Mouse (Mus musculus) kidney, adult 18-20 months (tissue): ENCODE results near the gene Tnfrsf8.
"Not testable (repeated sequence)": the region's sequence is repeated elsewhere in the genome, so short reads cannot be mapped to it uniquely, and the experiment has no call there.

Experiments used
- DNase-seq: peaks from one replicate; pipeline ENCODE4 v3.0.0; 2021

Tnfrsf8 gene

DNA sequence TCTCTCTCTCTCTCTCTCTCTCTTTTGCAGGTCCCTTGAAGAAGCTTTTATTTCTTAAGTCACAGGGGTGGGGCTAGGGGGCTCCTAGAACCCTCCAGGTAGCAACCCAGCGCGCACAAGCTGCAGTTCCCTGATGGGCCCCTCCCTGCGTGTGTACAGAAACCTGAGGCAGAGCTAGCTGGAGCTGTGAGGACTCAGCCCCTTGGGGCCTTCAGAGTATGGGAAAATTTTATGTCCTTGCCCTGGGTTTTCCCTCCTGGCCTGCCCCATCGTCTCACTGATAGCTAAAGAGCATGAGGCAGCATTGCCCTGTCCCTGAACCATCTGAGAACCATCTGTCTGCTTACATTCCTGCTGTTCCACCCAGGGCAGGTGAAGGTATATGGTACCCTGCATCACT, 8.5 kb downstream of the Tnfrsf8 start:
- no peak for DNase-seq

DNA sequence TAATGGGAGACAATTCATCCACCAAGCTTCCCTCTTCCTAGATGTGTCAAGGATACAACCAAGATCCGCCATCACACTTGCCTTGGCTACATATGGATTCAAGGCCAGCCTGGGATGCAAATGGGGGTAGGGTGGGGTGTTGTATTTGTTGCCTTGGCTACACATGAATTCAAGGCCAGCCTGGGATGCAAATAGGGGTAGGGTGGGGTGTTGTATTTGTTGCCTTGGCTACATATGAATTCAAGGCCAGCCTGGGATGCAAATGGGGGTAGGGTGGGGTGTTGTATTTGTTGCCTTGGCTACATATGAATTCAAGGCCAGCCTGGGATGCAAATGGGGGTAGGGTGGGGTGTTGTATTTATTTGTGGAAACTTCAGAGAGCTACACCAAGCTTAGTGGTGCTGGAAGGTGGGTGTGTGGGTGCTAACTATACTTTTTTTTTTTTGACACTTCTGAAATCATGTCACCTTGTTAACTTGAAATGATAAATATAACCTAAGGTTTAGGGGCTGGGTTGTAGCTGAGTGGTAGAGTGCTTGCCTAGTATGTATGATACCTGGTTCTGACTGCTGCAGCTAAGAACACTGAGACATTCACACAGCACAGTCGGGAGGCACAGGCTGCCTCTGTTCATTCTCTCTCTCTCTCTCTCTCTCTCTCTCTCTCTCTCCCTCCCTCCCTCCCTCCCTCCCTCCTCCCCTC, 9.2 kb downstream of the Tnfrsf8 start:
- DNase-seq = not testable (repeated sequence)

DNA sequence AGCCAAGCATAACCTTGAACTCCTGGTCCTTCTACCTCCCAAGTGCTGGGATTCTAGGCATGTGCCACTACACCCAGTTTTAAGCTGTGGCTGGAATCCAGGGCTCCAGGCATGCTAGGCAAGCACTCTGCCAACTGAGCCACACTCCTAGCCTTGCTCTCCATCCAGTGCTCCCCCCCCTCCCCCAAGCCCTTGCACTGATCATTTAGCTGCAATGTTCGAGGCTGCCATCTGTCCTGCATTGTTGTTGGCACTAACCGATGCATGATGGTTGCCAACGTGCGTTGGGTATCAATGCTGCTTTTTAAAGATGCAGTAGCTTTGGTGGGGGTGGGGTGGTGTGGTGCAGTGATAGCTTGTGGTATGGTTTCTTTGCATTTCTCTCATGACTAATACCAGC, 10.9 kb downstream of the Tnfrsf8 start:
- DNase-seq = no peak

DNA sequence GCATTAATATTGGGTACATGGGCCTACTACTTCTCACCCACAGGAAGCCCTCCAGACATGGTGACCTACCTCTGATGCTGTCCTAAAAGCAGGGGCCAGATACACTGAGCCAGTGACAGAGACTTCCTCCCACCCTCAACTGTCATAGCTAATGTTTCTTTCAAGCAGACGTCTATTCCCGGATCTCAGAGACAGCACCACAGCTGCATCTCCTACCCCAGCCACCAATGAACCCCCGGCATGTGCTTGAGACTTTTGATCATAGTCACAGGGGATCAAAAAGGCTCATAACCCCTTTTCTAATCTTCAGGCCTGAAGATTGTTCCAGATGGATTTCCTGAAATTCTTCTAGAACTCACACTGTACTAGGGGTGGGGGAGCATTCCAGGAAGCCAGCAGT, 12.9 kb downstream of the Tnfrsf8 start:
- DNase-seq = no peak

DNA sequence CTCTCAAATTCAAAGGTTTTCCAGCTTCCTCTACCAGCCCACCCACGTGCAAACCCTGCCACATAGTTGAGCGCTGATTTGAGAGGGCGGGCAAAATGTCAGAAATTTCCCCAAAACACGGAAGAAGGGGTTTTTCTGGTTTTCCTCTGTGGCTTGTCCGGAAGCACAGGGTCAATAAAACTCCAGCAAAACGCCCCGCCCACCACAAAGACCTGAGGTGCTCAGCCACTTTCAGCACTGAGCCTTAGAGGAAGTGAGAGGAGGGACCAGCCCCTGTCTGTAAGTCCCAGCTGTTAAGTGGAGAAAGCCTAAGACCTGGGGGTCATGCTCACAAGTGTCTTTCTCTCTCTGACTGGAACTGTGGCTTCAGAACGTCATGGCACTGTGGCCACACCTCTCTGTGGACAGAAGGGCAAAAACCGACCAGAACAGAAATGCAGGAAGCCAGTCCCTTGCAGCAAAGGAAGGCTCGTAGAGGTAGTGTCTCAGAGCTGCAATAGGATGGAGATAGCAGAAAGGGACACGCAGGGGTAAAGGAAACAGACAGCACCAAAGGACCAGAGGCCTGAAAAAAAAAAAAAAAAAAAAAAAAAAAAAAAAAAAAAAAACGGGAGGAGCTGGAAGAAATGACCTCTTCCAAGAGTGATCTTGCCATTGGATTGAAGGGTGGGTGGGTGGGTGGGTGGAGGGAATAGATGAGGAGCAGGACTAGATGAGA, 14.6 kb downstream of the Tnfrsf8 start:
- DNase-seq = no peak

DNA sequence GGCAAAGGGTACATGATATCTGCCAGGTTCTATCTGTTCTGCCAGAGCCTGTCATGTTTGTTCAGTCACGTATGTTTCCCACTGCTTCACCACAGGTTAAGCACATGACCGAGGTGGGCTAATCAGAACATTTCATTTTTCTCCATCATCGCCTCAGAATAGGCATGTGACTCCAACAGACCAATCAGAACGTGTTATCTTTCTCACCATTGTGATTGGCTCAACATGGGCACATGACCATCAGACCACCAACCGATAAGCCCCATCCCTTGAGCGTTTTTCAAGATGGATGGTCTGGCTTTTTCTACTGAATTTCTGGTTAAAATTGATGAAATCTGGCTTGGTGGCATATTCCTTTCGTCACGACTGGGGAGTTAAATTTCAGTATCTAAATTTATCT, 15.6 kb downstream of the Tnfrsf8 start:
- no peak for DNase-seq

DNA sequence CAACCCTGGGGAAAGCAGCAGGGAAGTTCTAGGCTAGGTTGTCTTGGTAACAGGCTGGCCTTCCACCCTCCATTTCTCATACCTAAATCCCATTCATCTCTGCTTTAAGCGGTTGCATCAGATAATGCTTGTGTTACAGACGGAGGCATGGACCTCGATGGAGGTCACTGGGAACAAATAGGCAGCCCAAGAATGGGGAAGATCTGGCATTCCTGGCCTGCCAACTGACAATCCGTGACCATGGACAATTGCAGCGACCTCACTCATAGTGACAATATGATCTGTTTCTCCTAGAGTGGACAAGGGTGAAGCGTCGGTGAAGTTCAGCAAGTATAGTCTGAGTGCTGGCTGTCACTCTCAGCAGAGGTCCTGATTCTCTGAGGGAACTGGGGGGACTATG, 16.1 kb downstream of the Tnfrsf8 start:
- DNase-seq = no peak

DNA sequence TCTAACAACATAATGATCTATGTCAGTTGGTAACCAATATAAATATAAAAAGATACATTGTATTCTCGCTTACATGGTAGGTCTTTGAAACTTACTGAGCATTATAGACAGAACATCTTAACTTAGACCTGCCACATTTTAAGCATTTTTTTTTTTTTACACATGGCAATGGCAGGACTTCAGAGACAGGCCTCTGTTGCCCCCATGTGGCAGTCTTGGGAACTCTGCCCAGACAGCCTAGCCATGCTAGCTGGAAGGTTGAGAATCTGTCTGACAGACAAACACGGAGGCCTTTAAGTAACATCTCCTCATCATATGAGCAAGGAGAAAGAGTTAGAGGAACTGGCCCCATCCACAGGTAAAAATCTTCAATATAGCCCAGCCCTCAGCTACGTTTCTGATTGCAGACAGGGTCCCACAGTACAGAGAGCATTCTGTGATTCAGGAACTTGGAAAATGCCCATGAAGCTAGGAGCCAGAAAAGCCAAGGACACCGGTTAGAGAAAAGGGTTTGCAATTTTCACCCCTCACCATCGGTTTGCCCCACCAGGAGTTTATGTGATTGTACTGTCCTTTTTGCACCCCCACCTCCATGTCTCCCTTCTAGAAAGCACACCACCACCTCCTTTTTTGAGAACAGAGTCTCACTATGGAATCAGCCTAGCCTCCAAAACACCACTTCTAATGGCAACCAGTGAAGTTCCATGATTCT, 19.2 kb downstream of the Tnfrsf8 start:
- peak; percentile 63 for DNase-seq

GRCm38 (mm10) chr4:145294588-145294987, 20.4 kb downstream of the Tnfrsf8 start:
- no peak for DNase-seq

DNA sequence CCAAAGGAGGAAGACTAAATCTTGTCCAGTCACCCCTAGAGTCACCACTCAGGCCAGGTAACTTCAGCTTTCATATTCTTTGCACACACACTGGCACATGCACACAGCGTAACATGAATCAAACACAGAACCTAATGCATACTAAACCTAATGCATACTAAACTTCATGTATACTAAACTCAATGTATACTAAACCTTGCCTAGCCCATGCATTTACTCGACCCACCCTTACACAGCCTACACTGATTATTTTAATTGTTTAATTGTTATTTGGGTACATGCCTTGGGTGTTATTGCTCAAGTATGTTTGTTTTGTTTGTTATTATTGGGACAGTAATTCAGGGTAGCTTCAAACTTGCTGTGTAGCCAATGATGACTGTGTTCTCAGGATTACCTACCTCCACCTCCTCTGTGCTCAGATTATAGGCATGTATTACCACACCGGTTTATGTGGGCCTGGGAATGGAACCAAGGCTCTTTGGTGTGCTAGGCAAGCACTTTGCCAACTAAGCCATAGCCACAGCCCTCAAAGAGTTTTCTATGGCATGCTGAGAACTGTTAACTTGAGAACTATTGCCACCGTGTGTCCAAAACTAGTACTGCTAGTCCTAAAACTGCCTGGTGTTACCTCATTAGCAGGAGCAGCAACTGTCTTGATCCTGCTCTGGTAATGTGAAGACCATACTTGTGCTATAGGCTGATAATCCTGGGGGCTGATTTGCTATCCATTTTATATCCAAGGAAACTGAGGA, 28.4 kb downstream of the Tnfrsf8 start:
- peak; percentile 74 for DNase-seq

DNA sequence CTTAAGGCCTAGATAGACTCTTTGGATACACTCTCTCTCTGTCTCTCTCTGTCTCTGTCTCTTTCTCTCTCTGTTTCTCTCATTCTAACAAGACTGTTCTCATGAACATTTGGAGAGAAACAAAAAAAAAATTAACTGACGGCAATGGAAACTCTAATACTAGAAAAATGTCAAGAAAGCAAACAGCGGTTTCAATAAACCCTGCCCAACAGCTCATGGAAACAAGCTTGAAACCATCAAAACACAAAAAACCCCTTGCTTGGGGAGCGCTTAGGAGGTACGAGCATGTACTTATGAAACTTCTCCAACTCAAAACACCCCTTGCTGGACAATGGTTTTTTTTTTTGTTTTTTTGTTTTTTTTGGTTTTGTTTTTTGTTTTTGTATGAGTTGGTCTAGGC, 30.3 kb downstream of the Tnfrsf8 start:
- no peak for DNase-seq

DNA sequence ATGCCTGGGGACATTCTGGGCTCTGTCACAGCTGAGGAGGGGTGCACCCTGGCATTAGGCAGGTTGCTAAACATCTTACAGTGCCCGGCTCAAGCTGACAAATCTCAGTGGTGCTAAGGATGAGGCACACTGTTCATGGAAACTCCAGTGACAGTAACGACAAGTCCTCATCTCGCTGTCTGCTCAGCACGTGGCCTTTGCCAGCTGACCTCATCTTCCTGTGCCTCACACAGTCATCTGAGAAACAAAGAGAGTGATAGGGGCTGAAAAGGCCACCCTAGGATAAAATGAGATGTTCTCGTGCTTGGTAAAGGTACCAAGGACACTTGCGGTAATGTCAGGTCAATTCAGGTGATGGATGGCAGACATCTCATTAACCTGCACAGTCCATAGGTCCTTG, 31.5 kb downstream of the Tnfrsf8 start:
- DNase-seq = no peak

DNA sequence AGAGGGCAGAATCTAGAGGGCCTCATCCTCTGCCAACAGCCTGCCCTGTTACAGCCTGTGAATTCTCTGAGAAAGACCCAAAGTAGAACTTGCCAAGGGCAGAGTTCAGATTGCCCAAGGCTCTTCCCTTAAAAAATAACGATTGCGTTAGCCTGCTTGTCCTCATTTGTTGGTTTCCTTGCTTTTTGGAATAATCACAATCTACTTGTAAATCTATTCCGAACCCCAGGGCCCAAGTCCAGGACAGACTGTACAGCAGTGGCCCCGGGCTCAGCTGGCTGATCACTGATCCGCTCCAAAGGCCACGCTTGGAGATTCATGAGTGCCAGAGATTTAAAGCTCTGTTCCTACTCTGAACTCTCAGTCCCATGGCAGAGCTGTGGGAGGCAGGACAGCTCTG, 34.0 kb downstream of the Tnfrsf8 start:
- DNase-seq = peak; percentile 82

DNA sequence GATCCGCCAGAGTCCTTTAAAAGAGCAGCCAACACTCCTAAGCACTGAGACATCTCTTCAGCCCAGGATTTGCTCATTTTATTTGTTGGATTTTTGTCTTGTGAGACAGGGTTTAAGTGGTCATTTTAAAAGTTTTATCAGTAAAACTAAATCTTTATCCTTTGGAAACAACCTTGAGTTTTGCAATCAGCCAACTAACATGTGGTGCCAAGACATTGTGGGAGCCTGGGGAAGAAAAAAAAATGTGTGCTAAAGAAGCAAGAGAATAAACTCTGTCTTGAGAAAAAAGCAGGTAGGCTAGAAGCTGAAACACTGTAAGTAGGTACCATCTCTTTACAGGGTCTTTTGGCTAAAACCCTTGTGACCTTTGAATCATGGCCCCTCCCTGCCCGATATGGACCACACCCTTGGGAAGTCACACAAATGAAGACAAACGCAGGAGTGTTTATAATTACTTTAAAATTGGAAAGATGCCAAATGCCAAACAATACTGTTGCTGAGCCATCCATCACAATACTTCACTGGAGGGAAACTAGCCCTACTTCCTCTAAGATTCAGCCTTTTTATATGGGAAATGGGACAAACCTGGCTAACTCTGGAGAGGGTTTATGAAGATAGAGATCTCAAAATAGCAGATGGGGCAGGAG, 36.1 kb downstream of the Tnfrsf8 start:
- DNase-seq = no peak

GRCm38 (mm10) chr4:145278231-145278630, 36.7 kb downstream of the Tnfrsf8 start:
- no peak for DNase-seq

DNA sequence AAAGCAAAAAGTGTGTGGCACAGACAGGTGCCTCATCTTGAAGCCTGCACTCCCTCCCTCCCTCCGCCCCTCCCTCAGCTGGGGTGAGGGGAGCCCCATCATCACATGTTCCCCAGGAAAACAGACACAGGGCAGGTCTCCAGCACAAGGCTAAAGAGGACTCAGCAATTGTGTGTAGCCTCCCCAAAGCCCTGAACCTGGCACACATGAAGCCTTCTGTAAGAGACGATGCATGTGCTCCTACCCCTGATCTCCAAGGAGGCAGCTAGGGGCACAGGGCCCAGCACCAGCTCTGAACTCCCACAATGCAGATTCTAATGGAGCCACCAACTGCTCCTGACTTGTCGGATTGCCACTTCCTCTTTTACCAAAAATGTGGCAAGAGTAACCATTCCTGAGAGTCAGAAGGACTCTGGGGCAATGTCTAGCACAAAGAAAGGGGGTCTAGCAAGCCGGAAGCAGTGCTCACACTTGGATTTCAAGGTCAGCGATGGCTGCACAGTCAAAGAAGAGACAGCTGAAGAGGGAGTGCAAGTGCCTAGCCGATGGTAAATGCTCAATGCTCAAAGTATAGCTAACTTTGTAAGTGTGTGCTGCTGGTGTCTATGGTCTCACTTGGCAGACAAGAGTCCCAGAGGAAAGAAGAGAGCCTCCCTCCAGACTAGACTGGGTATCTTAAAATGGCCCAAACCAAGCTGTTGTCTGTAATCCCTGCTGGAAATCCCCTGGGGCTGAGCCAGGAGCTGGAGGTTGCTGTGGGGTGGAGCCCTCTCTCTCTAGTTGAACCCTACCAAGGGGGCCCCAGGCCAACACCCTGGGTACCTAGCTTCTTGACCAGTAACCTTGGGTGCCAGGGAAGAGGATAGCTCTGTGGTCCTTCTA, 38.4 kb downstream of the Tnfrsf8 start:
- DNase-seq = no peak

DNA sequence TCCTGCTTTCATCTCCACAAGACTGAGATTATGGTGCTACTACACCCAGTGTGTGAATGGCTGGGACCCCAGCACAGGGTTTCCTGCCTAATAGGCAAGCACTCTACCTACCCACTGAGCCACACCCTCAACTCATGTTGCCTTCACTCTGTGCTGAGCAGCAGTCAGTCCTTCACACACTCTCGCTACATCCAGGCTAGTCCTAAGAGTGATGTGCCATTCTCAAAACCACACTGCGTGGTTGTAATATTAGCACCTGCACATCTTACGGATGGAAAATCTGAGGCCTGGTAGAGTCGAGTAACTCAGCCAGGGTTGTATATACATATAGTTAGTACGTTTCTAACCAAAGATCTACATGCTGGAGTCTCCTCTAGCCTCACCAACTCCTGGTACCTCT, 40.1 kb downstream of the Tnfrsf8 start:
- no peak for DNase-seq

GRCm38 (mm10) chr4:145273923-145274322, 41.0 kb downstream of the Tnfrsf8 start:
- no peak for DNase-seq

- DNase-seq = no peak
Measured at GRCm38 (mm10) chr4:145272763-145273162, 42.2 kb downstream of the Tnfrsf8 start.

DNA sequence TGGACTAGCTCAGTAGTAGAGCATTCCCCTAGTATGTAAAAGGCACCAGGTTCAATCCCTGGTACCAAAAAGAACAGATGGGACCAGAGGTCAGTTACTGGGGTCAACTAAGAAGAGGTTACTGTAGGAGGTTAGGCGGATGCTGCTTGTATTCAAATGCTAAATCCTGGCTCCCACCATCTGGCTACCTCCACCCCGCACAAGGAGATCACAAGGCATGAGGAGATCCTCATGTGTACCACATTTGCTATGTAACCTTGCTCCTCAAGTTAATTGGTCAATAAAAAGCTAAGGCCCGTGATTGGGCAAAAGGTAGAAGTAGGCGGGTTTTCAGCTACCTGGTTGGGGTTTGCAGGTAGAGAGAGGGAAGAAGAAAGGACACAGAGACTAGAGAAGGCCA, 43.3 kb downstream of the Tnfrsf8 start:
- no peak for DNase-seq

GRCm38 (mm10) chr4:145270136-145270535, 44.8 kb downstream of the Tnfrsf8 start:
- DNase-seq = no peak

DNA sequence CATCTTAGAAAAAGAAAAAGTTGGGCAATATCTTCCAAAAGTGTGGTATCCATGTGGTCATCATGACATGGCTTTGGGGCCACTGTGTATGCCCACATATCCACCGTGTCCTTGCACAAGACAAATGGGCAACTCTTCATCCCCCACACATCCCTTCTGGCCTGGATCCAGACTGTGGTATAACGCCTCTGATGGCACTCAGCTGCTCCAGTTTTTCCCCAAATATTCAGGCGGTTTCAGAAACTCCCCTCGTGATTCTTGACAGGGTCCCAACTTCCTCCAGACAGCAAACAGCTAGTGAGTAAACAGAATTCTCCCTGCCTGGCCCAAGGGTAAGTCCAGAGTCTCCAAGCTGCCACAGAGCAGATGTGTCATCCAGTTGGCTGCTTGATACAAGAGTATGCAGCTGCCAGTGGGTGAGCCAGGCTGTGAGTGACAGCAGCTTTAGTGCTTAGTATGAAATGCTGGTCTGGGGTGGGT, 47.3 kb downstream of the Tnfrsf8 start:
- no peak for DNase-seq
